Mouse (Mus musculus) layer of hippocampus, adult 9-11 months (tissue): ENCODE measurements around the gene Srsf6.

Source experiments
- DNase-seq: peaks from one replicate; pipeline ENCODE4 v3.0.0; 2022

Srsf6 gene

GRCm38 (mm10) chr2:162934421-162934820 is 3.1 kb downstream of the Srsf6 start:
- DNase-seq: no peak

GRCm38 (mm10) chr2:162935700-162936099 is 4.4 kb downstream of the Srsf6 start:
- no peak for DNase-seq

GRCm38 (mm10) chr2:162939562-162939961 is 8.2 kb downstream of the Srsf6 start:
- DNase-seq: no peak

- DNase-seq: peak; percentile 36
Measured at GRCm38 (mm10) chr2:162943148-162943846, 12.0 kb downstream of the Srsf6 start, which contains the start of gene L3mbtl1. L3mbtl1 (plus strand) TSS chr2:162943472.

GRCm38 (mm10) chr2:162943931-162944330 is 12.6 kb downstream of the Srsf6 start:
- no peak for DNase-seq

GRCm38 (mm10) chr2:162946964-162947363 is 15.6 kb downstream of the Srsf6 start:
- no peak for DNase-seq

- DNase-seq: no peak
Measured at GRCm38 (mm10) chr2:162947736-162948135, 16.4 kb downstream of the Srsf6 start.

GRCm38 (mm10) chr2:162948221-162948620 is 16.9 kb downstream of the Srsf6 start:
- no peak for DNase-seq

GRCm38 (mm10) chr2:162950776-162951175 is 19.4 kb downstream of the Srsf6 start:
- DNase-seq: no peak

GRCm38 (mm10) chr2:162956843-162957242 is 25.5 kb downstream of the Srsf6 start:
- DNase-seq: no peak

GRCm38 (mm10) chr2:162961321-162961720 is 30.0 kb downstream of the Srsf6 start:
- no peak for DNase-seq

- no peak for DNase-seq
Measured at GRCm38 (mm10) chr2:162966734-162967133, 35.4 kb downstream of the Srsf6 start.

- DNase-seq: no peak
Measured at GRCm38 (mm10) chr2:162968357-162968756, 37.0 kb downstream of the Srsf6 start.

- no peak for DNase-seq
Measured at GRCm38 (mm10) chr2:162969101-162969500, 37.8 kb downstream of the Srsf6 start.

GRCm38 (mm10) chr2:162970896-162971295 is 39.6 kb downstream of the Srsf6 start:
- no peak for DNase-seq

- DNase-seq: no peak
Measured at GRCm38 (mm10) chr2:162972752-162973151, 41.4 kb downstream of the Srsf6 start.

- DNase-seq: no peak
Measured at GRCm38 (mm10) chr2:162973206-162973605, 41.9 kb downstream of the Srsf6 start.

- DNase-seq: no peak
Measured at GRCm38 (mm10) chr2:162973637-162974036, 42.3 kb downstream of the Srsf6 start.

GRCm38 (mm10) chr2:162975157-162975775 is 43.9 kb downstream of the Srsf6 start:
- peak; percentile 78 for DNase-seq

GRCm38 (mm10) chr2:162976001-162976400 is 44.7 kb downstream of the Srsf6 start:
- DNase-seq: no peak

GRCm38 (mm10) chr2:162984381-162984780 is 53.1 kb downstream of the Srsf6 start:
- no peak for DNase-seq

- DNase-seq: peak; percentile 59
Measured at GRCm38 (mm10) chr2:162985923-162986322, 54.6 kb downstream of the Srsf6 start.
